Mouse (Mus musculus) embryonic facial prominence, embryonic 14.5 days (tissue): ENCODE results near the gene Dnaaf2. TPM values are rescaled to one million over a fixed set of nuclear protein-coding genes. Genes with fewer than 3 reads are reported as not detected.

Experiments used
- ATAC-seq: fragments of 200-750 bp; cut with Nextera tagmentation; 2 replicates; pipeline ENCODE4 v1.8.0; 2017; ENCODE audit warnings: low read depth, moderate number of reproducible peaks, moderate TSS enrichment
- DNase-seq: peaks from one replicate; pipeline ENCODE4 v3.0.0-alpha.2; 2015; ENCODE audit warnings: low spot score
- H3K27ac ChIP-seq: fragments of 300-500 bp; sonication (generic); replicated peaks from 2 replicates; pipeline ENCODE4 v1.5.1; 2014; ENCODE audit warnings: low read depth, mild to moderate bottlenecking, low read length, moderate library complexity
- H3K27me3 ChIP-seq: fragments of 300-500 bp; sonication (generic); replicated peaks from 2 replicates; pipeline ENCODE4 v1.6.1; 2014; ENCODE audit warnings: low read length; ENCODE audit not compliant: control insufficient read depth, insufficient read depth
- H3K36me3 ChIP-seq: fragments of 300-500 bp; sonication (generic); 2 replicates; pipeline ENCODE4 v1.6.1; 2014; ENCODE audit warnings: low read length, mixed read lengths; ENCODE audit not compliant: control insufficient read depth, insufficient read depth
- H3K4me1 ChIP-seq: fragments of 300-500 bp; sonication (generic); 2 replicates; pipeline ENCODE4 v1.6.1; 2014; ENCODE audit warnings: antibody characterized with exemption, low read length; ENCODE audit not compliant: control insufficient read depth, insufficient read depth
- H3K4me2 ChIP-seq: fragments of 300-500 bp; sonication (generic); 2 replicates; pipeline ENCODE4 v1.6.1; 2014; ENCODE audit warnings: low read depth, mild to moderate bottlenecking, low read length, moderate library complexity, mixed read lengths
- H3K4me3 ChIP-seq: fragments of 300-500 bp; sonication (generic); 2 replicates; pipeline ENCODE4 v1.5.1; 2014; ENCODE audit warnings: low read depth, mild to moderate bottlenecking, low read length
- H3K9ac ChIP-seq: fragments of 300-500 bp; sonication (generic); 2 replicates; pipeline ENCODE4 v1.6.1; 2014; ENCODE audit warnings: low read depth, mild to moderate bottlenecking, low read length, moderate library complexity, mixed read lengths
- H3K9me3 ChIP-seq: fragments of 300-500 bp; sonication (generic); 2 replicates; pipeline ENCODE4 v1.6.1; 2016; ENCODE audit warnings: low read length; ENCODE audit not compliant: control insufficient read depth
- WGBS: fragments of 180-500 bp; shearing (Covaris S2); extraction: QIAGEN DNeasy Blood & Tissue Kit; methylation state at CpG from one replicate; pipeline ENCODE4 v1.1.7; 2014; 5-methylcytosine and 5-hydroxymethylcytosine counted together
- polyA plus RNA-seq: library from polyadenylated mRNA; unstranded; fragments of >200 nt; fragmentation: Nextera tagmentation; extraction: Ambion mirVana; gene quantifications from 2 replicates; pipeline ENCODE4 v1.2.1, GENCODE M21; 2014

Gene Dnaaf2
- polyA plus RNA-seq, result 5.5 and 6.0 TPM in 2 replicates

- Histone ChIP-seq H3K4me2 (peak within 1 kb of the TSS; percentile 78), H3K27me3 (no peaks in the 10 kb centered on the region), H3K9me3 (no peaks in the 10 kb centered on the region), H3K36me3 (peaks cover 34% of the 10 kb centered on the region), H3K4me3 (peak within 1 kb of the TSS; percentile 95), H3K4me1 (peaks cover 21% of the 10 kb centered on the region), H3K27ac (peak within 1 kb of the TSS; percentile 91), H3K9ac (peak within 1 kb of the TSS; percentile 86)
- peak; percentile 69 for DNase-seq
- WGBS, result under 1% methylated on average over 18 of the region's 18 CpGs
- peak; percentile 20 for ATAC-seq
These were observed at the start of gene Dnaaf2 for GRCm38 (mm10) chr12:69198164-69198535. Dnaaf2 (minus strand) TSS chr12:69198429.

- peak overlapping the region; percentile 75 for H3K4me2 ChIP-seq
- peak overlapping the region; percentile 82 for H3K9ac ChIP-seq
- peak overlapping the region; percentile 82 for H3K27ac ChIP-seq
- no peaks in the 10 kb centered on the region for H3K9me3 ChIP-seq
- ATAC-seq, result peak; percentile 95
- peak; percentile 81 for DNase-seq
- peak overlapping the region; percentile 64 for H3K4me3 ChIP-seq
- H3K36me3 ChIP-seq, result no peaks in the 10 kb centered on the region
- H3K4me1 ChIP-seq, result peaks cover 3% of the 10 kb centered on the region; the same call in 1 of the 2 replicates
- 1% methylated on average over 44 of the region's 64 CpGs for WGBS
- H3K27me3 ChIP-seq, result no peaks in the 10 kb centered on the region
These were observed 43.7 kb upstream of the Dnaaf2 start for GRCm38 (mm10) chr12:69241771-69242431.

GRCm38 (mm10) chr12:69241405-69241770 is 43.2 kb upstream of the Dnaaf2 start:
- peak overlapping the region; percentile 64 for H3K4me3 ChIP-seq
- WGBS, result 0% methylated on average over 3 of the region's 3 CpGs
- H3K4me2 ChIP-seq, result peak overlapping the region; percentile 75
- ATAC-seq (no peak; the same call in 1 of the 2 replicates), DNase-seq (no peak)
- peak overlapping the region; percentile 82 for H3K9ac ChIP-seq
- H3K9me3 ChIP-seq, result no peaks in the 10 kb centered on the region
- no peaks in the 10 kb centered on the region for H3K27me3 ChIP-seq
- H3K36me3 ChIP-seq, result no peaks in the 10 kb centered on the region
- peak overlapping the region; percentile 82 for H3K27ac ChIP-seq
- peaks cover 3% of the 10 kb centered on the region; the same call in 1 of the 2 replicates for H3K4me1 ChIP-seq

- H3K4me3 ChIP-seq, result peak within 1 kb of the TSS; percentile 64
- peaks cover 3% of the 10 kb centered on the region; the same call in 1 of the 2 replicates for H3K4me1 ChIP-seq
- 64% methylated on average over 6 of the region's 6 CpGs for WGBS
- no peaks in the 10 kb centered on the region for H3K36me3 ChIP-seq
- ATAC-seq (no peak), DNase-seq (no peak)
- H3K27me3 ChIP-seq, result no peaks in the 10 kb centered on the region
- H3K9ac ChIP-seq, result peak within 1 kb of the TSS; percentile 82
- peak within 1 kb of the TSS; percentile 82 for H3K27ac ChIP-seq
- peak within 1 kb of the TSS; percentile 75 for H3K4me2 ChIP-seq
- no peaks in the 10 kb centered on the region for H3K9me3 ChIP-seq
These were observed 42.6 kb upstream of the Dnaaf2 start, which contains the start of gene Klhdc1 for GRCm38 (mm10) chr12:69240876-69241275. Klhdc1 (plus strand) TSS chr12:69241176.

- ATAC-seq (no peak), DNase-seq (no peak)
- H3K36me3 ChIP-seq, result no peaks in the 10 kb centered on the region
- no peaks in the 10 kb centered on the region for H3K27me3 ChIP-seq
- H3K4me1 ChIP-seq, result peaks cover 3% of the 10 kb centered on the region; the same call in 1 of the 2 replicates
- no peak overlapping the region for H3K4me2 ChIP-seq
- H3K9ac ChIP-seq, result no peak overlapping the region
- WGBS, result 38% methylated on average over 3 of the region's 3 CpGs
- H3K4me3 ChIP-seq, result no peak overlapping the region
- no peak overlapping the region for H3K27ac ChIP-seq
- no peaks in the 10 kb centered on the region for H3K9me3 ChIP-seq
These were observed 40.1 kb upstream of the Dnaaf2 start for GRCm38 (mm10) chr12:69238284-69238683.

GRCm38 (mm10) chr12:69235782-69236181 is 37.6 kb upstream of the Dnaaf2 start:
- ATAC-seq, result no peak
- no peak overlapping the region for H3K4me2 ChIP-seq
- WGBS, result 90% methylated on average over 6 of the region's 6 CpGs
- no peaks in the 10 kb centered on the region for H3K36me3 ChIP-seq
- H3K9ac ChIP-seq, result no peak overlapping the region
- no peak for DNase-seq
- H3K9me3 ChIP-seq, result no peaks in the 10 kb centered on the region
- H3K4me1 ChIP-seq, result peaks cover 3% of the 10 kb centered on the region; the same call in 1 of the 2 replicates
- H3K27me3 ChIP-seq, result no peaks in the 10 kb centered on the region
- no peak overlapping the region for H3K27ac ChIP-seq
- no peak overlapping the region for H3K4me3 ChIP-seq

GRCm38 (mm10) chr12:69229251-69229650 is 31.0 kb upstream of the Dnaaf2 start:
- ATAC-seq, result no peak
- H3K9ac ChIP-seq, result no peak overlapping the region
- H3K27ac ChIP-seq, result no peak overlapping the region
- no peaks in the 10 kb centered on the region for H3K9me3 ChIP-seq
- H3K27me3 ChIP-seq, result no peaks in the 10 kb centered on the region
- H3K36me3 ChIP-seq, result no peaks in the 10 kb centered on the region
- no peaks in the 10 kb centered on the region for H3K4me1 ChIP-seq
- no peak overlapping the region for H3K4me2 ChIP-seq
- 82% methylated on average over 2 of the region's 2 CpGs for WGBS
- DNase-seq, result no peak
- H3K4me3 ChIP-seq, result no peak overlapping the region

- Histone ChIP-seq H3K9me3 (no peaks in the 10 kb centered on the region), H3K4me3 (peak within 1 kb of the TSS; percentile 71), H3K4me1 (no peaks in the 10 kb centered on the region), H3K27ac (peak within 1 kb of the TSS; percentile 89), H3K36me3 (peaks cover 5% of the 10 kb centered on the region; the same call in 1 of the 2 replicates), H3K27me3 (no peaks in the 10 kb centered on the region), H3K4me2 (peak within 1 kb of the TSS; percentile 55), H3K9ac (peak within 1 kb of the TSS; percentile 70)
- WGBS, result under 1% methylated on average over 32 of the region's 37 CpGs
- peak; percentile 93 for DNase-seq
- ATAC-seq, result peak; percentile 96
These were observed 29.7 kb upstream of the Dnaaf2 start, which contains the start of gene Pole2 for GRCm38 (mm10) chr12:69227776-69228466. Pole2 (minus strand) TSS chr12:69228195.
